Mouse (Mus musculus) ES-Bruce4 (cell line): ENCODE results near the gene Rars. TPM values are rescaled to one million over a fixed set of nuclear protein-coding genes. Genes with fewer than 3 reads are reported as not detected.
A peak's percentile ranks its signal among the peaks of the same experiment; 100 is the strongest.
"Not testable (repeated sequence)": the region's sequence is repeated elsewhere in the genome, so short reads cannot be mapped to it uniquely, and the experiment has no call there.

Experiments
- H3K27ac ChIP-seq: 2 replicates; pipeline ENCODE4 v1.5.1; 2012; ENCODE audit warnings: low read length, inconsistent platforms; ENCODE audit not compliant: insufficient read depth
- H3K27me3 ChIP-seq: 2 replicates; pipeline ENCODE4 v1.6.1; 2012; ENCODE audit warnings: mild to moderate bottlenecking, low read length, inconsistent platforms; ENCODE audit not compliant: control insufficient read depth, poor library complexity, insufficient read depth, severe bottlenecking
- H3K36me3 ChIP-seq: 2 replicates; pipeline ENCODE4 v1.6.1; 2012; ENCODE audit warnings: inconsistent platforms, mild to moderate bottlenecking, low read length, moderate library complexity; ENCODE audit not compliant: control insufficient read depth, poor library complexity, insufficient read depth, severe bottlenecking
- H3K4me1 ChIP-seq: one replicate; pipeline ENCODE4 v1.8.1; 2011; ENCODE audit warnings: low read length; ENCODE audit not compliant: control insufficient read depth, insufficient read depth
- H3K4me3 ChIP-seq: 2 replicates; pipeline ENCODE4 v1.5.1; 2011; ENCODE audit warnings: low read depth, mild to moderate bottlenecking, low read length
- H3K9ac ChIP-seq: 2 replicates; pipeline ENCODE4 v1.6.1; 2012; ENCODE audit warnings: low read depth, mild to moderate bottlenecking, inconsistent platforms; ENCODE audit not compliant: poor library complexity, severe bottlenecking
- H3K9me3 ChIP-seq: replicated peaks from 2 replicates; pipeline ENCODE4 v1.6.1; 2012; ENCODE audit warnings: mild to moderate bottlenecking, low read length, inconsistent platforms; ENCODE audit not compliant: control insufficient read depth, poor library complexity, insufficient read depth, severe bottlenecking
- CTCF ChIP-seq: IDR thresholded peaks from one replicate; pipeline ENCODE4 v1.8.1; 2011; ENCODE audit warnings: low read depth, low read length
- EP300 ChIP-seq: IDR thresholded peaks from 2 replicates; pipeline ENCODE4 v1.6.1; 2011; ENCODE audit warnings: low read depth, low read length; ENCODE audit not compliant: insufficient read depth
- POLR2A ChIP-seq: IDR thresholded peaks from one replicate; pipeline ENCODE4 v1.8.1; 2011; ENCODE audit warnings: low read length; ENCODE audit not compliant: insufficient read depth
- polyA plus RNA-seq: library from polyadenylated mRNA; stranded (reverse); fragments of >200 nt; gene quantifications from 2 replicates; pipeline ENCODE4 v1.2.4, GENCODE M21; 2011; ENCODE audit warnings: low read depth; ENCODE audit not compliant: missing spikeins, insufficient read depth, insufficient read length

The Rars gene
- polyA plus RNA-seq, 1 experiment = 177 TPM

GRCm38 (mm10) chr11:35855567-35855966, 21.3 kb upstream of the Rars start:
- H3K4me3 ChIP-seq = no peak overlapping the region
- TF ChIP-seq CTCF (no peak), EP300 (no peak), POLR2A (no peak)
- no peak overlapping the region for H3K9ac ChIP-seq
- H3K9me3 ChIP-seq = no peaks in the 10 kb centered on the region
- H3K36me3 ChIP-seq = peaks cover 10% of the 10 kb centered on the region
- no peak overlapping the region for H3K27ac ChIP-seq
- no peaks in the 10 kb centered on the region for H3K27me3 ChIP-seq
- H3K4me1 ChIP-seq = no peaks in the 10 kb centered on the region

DNA sequence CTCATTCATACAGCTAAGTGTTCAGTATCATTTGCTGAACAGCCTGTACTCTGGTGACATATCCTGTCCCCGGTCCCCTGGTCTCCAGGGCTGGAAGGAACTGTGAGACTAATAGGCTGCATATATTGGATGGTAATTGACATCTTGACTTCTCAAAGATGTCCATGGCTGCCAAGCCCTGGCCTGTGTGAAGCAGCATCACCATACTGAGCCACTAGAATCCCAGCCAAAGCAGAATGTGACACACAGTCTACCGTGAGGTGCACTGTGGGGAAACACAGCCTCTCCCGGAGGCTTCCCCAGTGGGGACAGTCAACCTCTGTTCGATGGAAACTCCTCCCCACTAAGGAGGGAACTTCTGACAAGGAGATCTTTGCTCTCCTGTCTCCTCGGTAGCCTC, 20.6 kb upstream of the Rars start:
- Histone ChIP-seq H3K4me3 (no peak overlapping the region), H3K4me1 (no peaks in the 10 kb centered on the region), H3K9me3 (no peaks in the 10 kb centered on the region), H3K27me3 (no peaks in the 10 kb centered on the region), H3K27ac (no peak overlapping the region), H3K36me3 (peaks cover 11% of the 10 kb centered on the region), H3K9ac (no peak overlapping the region)
- no peak for TF ChIP-seq EP300
- no peak for TF ChIP-seq POLR2A
- no peak for TF ChIP-seq CTCF

DNA sequence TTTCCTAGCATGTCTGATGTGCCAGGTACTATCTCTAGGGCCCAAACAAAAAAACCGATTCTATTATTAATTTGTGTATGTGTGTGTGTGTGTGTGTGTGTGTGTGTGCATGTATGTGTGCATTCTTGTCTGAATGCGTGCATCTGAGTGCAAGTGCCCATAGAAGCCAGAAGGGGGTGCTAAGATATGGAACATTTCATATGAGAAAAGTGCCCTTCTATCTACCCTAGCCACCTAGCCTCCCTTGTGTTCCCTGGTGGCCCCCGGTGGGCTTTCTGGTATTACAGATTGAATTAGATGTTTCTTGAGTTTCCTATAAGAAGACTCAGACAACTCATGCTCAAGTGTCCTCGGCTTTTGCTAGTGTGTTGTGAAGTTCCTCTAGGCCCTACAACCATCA, 19.3 kb upstream of the Rars start:
- Histone ChIP-seq H3K4me3 (no peak overlapping the region), H3K4me1 (no peaks in the 10 kb centered on the region), H3K36me3 (peaks cover 11% of the 10 kb centered on the region), H3K9ac (no peak overlapping the region), H3K27ac (no peak overlapping the region), H3K9me3 (no peaks in the 10 kb centered on the region), H3K27me3 (no peaks in the 10 kb centered on the region)
- TF ChIP-seq EP300 (no peak), POLR2A (no peak), CTCF (no peak)

DNA sequence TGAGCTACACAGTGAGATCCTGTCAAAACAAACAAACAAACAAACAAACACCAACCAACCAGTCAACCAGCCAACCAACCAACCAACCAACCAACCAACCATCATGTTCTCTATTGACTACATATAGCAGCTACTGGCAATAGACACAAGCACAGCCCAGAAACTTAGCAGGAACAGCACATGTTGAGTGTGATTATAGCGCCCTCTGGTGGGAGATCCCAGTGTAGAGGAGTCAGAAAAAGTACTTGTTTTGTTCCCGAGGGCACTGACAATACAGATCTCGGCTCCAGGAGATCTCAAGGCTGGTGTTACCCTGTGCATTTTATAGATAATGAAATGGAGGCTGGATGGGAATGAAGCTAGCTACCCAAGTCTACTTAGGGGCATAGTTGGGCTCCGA, 18.4 kb upstream of the Rars start:
- Histone ChIP-seq H3K9ac (no peak overlapping the region), H3K27me3 (no peaks in the 10 kb centered on the region), H3K4me3 (no peak overlapping the region), H3K4me1 (no peaks in the 10 kb centered on the region), H3K27ac (no peak overlapping the region), H3K9me3 (no peaks in the 10 kb centered on the region), H3K36me3 (peaks cover 11% of the 10 kb centered on the region)
- TF ChIP-seq POLR2A = no peak
- TF ChIP-seq CTCF = peak; percentile 14
- no peak for TF ChIP-seq EP300

DNA sequence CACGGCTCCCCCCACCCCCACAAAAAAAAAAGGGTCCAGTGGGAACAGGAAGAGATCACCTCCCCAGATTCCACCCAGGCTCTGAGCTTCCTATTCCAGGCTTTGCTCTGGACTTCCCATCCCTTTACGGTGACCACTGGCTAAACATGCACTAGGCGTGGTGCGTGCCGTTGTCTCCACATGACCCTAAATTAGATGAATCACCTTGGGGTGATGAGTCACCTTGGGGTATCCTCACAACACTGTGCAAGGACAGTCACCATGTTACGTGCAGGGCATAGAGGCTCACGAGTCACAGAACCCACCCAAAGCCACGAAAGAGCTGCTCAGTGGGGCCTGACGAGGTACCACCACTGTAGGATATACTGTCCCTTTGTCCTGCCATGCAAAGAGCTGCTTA, 10.0 kb upstream of the Rars start:
- no peak for TF ChIP-seq CTCF
- TF ChIP-seq POLR2A = no peak
- no peak for TF ChIP-seq EP300
- no peak overlapping the region for H3K27ac ChIP-seq
- no peaks in the 10 kb centered on the region for H3K9me3 ChIP-seq
- no peak overlapping the region for H3K9ac ChIP-seq
- no peaks in the 10 kb centered on the region for H3K4me1 ChIP-seq
- H3K27me3 ChIP-seq = no peaks in the 10 kb centered on the region
- 0 out of 2 replicates have a peak, but pooled peaks cover 2% of the 10 kb centered on the region for H3K36me3 ChIP-seq
- H3K4me3 ChIP-seq = no peak overlapping the region

DNA sequence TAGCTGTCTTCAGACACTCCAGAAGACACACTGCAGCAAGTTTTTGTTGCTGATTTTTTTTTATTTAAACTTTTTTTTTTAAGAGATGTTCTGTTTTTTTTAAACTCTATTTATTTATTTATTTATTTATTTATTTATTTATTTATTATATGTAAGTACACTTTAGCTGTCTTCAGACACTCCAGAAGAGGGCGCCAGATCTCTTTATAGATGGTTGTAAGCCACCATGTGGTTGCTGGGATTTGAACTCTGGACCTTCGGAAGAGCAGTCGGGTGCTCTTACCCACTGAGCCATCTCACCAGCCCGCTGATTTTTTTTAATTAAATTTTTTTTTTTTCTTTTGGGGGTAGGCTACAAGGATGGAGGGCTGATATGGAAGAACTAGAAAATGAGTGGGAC, 8.3 kb upstream of the Rars start:
- H3K27me3 ChIP-seq, H3K9me3 ChIP-seq, H3K27ac ChIP-seq, H3K4me1 ChIP-seq, H3K4me3 ChIP-seq, H3K36me3 ChIP-seq, H3K9ac ChIP-seq: not testable (repeated sequence)
